Mouse (Mus musculus) liver, embryonic 14.5 days (tissue): ENCODE measurements at regions not wholly inside any gene's neighbourhood (a gene's known extent, or its start where the extent isn't known, plus 50 kb on each side); places are given as distances from the start of the nearest gene placed in this dataset.

Experiments used
- ATAC-seq: fragments of 200-750 bp; cut with Nextera tagmentation; 2 replicates; pipeline ENCODE4 v1.8.0; 2017; ENCODE audit warnings: moderate number of reproducible peaks, mild to moderate bottlenecking, moderate library complexity; ENCODE audit not compliant: insufficient read depth
- DNase-seq, 3 experiments: peaks; one replicate each; pipeline ENCODE4 v3.0.0-alpha.2; 2012 to 2013; ENCODE audit warnings: low read depth in 3 of 3, low spot score in 3 of 3
- H3K27ac ChIP-seq: fragments of 300-500 bp; sonication (generic); 2 replicates; pipeline ENCODE4 v1.5.1; 2014; ENCODE audit warnings: moderate library complexity, mild to moderate bottlenecking, control low read depth, inconsistent platforms
- H3K27me3 ChIP-seq: fragments of 300-500 bp; sonication (generic); 2 replicates; pipeline ENCODE4 v1.6.1; 2014; ENCODE audit warnings: mild to moderate bottlenecking, low read length, moderate library complexity; ENCODE audit not compliant: control insufficient read depth, insufficient read depth
- H3K36me3 ChIP-seq: fragments of 300-500 bp; sonication (generic); replicated peaks from 2 replicates; pipeline ENCODE4 v1.6.1; 2014; ENCODE audit warnings: low read depth; ENCODE audit not compliant: control insufficient read depth, insufficient read depth
- H3K4me1 ChIP-seq, 2 experiments: fragments of 200-500 bp in 1 of 2; fragments of 300-500 bp in 1 of 2; sonication (generic) in 1 of 2; replicated peaks; 2 replicates each; pipeline ENCODE4 v1.6.1; 2012 to 2014; ENCODE audit warnings: antibody characterized with exemption in 1 of 2, inconsistent platforms in 1 of 2, low read length in 1 of 2; ENCODE audit not compliant: control insufficient read depth in 2 of 2, insufficient read depth in 2 of 2
- H3K4me2 ChIP-seq: fragments of 300-500 bp; sonication (generic); 2 replicates; pipeline ENCODE4 v1.6.1; 2014; ENCODE audit warnings: low read depth, mild to moderate bottlenecking, control low read depth, moderate library complexity
- H3K4me3 ChIP-seq, 2 experiments: fragments of 200-500 bp in 1 of 2; fragments of 300-500 bp in 1 of 2; sonication (generic) in 1 of 2; 2 replicates each; pipeline ENCODE4 v1.5.1; 2012 to 2014; ENCODE audit warnings: low read depth in 2 of 2, low read length in 2 of 2, mild to moderate bottlenecking in 2 of 2, control low read depth in 1 of 2, inconsistent platforms in 1 of 2, moderate library complexity in 1 of 2; ENCODE audit not compliant: insufficient read depth in 1 of 2
- H3K9ac ChIP-seq: fragments of 300-500 bp; sonication (generic); replicated peaks from 2 replicates; pipeline ENCODE4 v1.6.1; 2014; ENCODE audit warnings: mild to moderate bottlenecking, control low read depth, moderate library complexity
- H3K9me3 ChIP-seq: fragments of 300-500 bp; sonication (generic); 2 replicates; pipeline ENCODE4 v1.6.1; 2016; ENCODE audit warnings: low read length, mixed read lengths; ENCODE audit not compliant: control insufficient read depth
- CTCF ChIP-seq: IDR thresholded peaks from 2 replicates; pipeline ENCODE4 v1.5.1; 2016; ENCODE audit warnings: antibody characterized with exemption, low read depth, control low read depth
- EP300 ChIP-seq: IDR thresholded peaks from 2 replicates; pipeline ENCODE4 v1.6.1; 2016; ENCODE audit warnings: antibody characterized with exemption, low read depth
- WGBS: fragments of 180-500 bp; shearing (Covaris S2); extraction: QIAGEN DNeasy Blood & Tissue Kit; methylation state at CpG from one replicate; pipeline ENCODE4 v1.1.7; 2014; ENCODE audit not compliant: insufficient replicate concordance; 5-methylcytosine and 5-hydroxymethylcytosine counted together

GRCm38 (mm10) chr13:103490049-103490448 lies 155.8 kb upstream of the Mast4 start:
- Histone ChIP-seq H3K36me3 (no peaks in the 10 kb centered on the region), H3K4me3 (no peak overlapping the region), H3K27me3 (no peaks in the 10 kb centered on the region), H3K9me3 (no peaks in the 10 kb centered on the region), H3K4me2 (no peak overlapping the region), H3K27ac (no peak overlapping the region), H3K9ac (no peak overlapping the region), H3K4me1 (no peaks in the 10 kb centered on the region)
- no peak for TF ChIP-seq EP300
- no peak for TF ChIP-seq CTCF
- 70% methylated on average over 6 of the region's 6 CpGs for WGBS
- ATAC-seq (no peak), DNase-seq (no peak)

DNA sequence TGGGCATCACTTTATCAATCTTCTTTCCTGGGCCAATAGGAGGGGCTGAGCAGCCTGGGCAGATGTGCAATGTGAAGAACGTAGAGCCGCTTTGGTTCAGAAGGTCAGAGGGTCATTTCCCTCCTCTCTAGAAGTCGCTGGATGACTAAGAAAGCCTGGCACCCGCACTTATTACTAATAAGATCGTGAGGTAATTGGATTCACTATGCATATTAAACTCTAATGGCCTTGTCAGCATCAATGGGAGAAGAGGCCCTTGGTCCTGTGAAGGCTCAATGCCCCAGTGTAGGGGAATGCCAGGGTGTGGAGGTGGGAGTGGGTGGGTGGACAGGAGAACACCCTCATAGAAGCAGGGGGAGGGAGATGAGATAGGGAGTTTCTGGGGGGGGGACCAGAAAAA lies 149.8 kb upstream of the Mast4 start:
- Histone ChIP-seq H3K9me3 (no peaks in the 10 kb centered on the region), H3K4me2 (no peak overlapping the region), H3K4me3 (no peak overlapping the region), H3K36me3 (no peaks in the 10 kb centered on the region), H3K9ac (no peak overlapping the region), H3K27me3 (no peaks in the 10 kb centered on the region), H3K27ac (no peak overlapping the region), H3K4me1 (no peaks in the 10 kb centered on the region)
- ATAC-seq (no peak), DNase-seq (no peak)
- TF ChIP-seq CTCF: no peak
- no peak for TF ChIP-seq EP300
- WGBS: 57% methylated on average over 5 of the region's 5 CpGs

DNA sequence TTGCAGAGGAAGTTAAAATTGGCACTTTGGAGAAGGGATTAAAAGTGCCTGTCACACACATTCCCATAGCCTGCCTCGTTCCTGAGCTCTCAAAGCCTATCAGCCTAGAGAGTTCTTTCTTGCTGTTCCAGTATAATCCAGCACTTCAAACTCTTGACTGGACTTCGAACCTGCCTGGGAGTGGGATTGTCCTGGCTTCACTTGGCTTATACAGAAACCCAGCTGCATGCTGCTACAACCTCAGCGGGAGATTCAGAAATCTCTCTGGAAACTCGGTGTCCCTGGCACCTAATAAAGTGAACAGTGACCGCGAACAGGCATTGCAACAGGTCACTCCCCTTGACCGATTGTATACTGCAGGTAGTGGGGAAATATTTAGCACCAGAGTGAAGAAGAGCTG lies 149.1 kb upstream of the Mast4 start:
- Histone ChIP-seq H3K36me3 (no peaks in the 10 kb centered on the region), H3K9ac (no peak overlapping the region), H3K4me3 (no peak overlapping the region), H3K4me2 (no peak overlapping the region), H3K9me3 (no peaks in the 10 kb centered on the region), H3K27ac (no peak overlapping the region), H3K27me3 (no peaks in the 10 kb centered on the region), H3K4me1 (no peaks in the 10 kb centered on the region)
- DNase-seq (no peak), ATAC-seq (no peak)
- WGBS: 63% methylated on average over 7 of the region's 7 CpGs
- TF ChIP-seq EP300 (no peak), CTCF (no peak)

DNA sequence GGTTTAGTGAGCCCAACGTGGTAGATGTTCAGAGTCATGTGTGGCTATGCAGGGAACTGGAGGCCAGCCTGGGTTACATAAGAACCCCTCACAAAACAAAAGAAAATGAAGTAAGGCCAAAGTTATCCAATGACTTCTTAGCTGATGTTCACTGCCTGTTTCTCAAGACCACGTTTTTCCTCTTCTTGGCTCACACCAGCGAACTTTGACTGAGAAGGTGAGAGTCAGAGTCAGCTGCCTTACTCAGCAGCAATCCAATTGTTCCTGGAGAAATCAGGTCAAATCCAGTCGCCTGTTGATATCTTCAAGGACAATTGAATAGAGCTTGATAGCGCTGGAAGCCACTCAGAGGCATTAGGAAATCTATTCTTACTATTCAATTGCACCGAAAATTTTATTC lies 142.0 kb upstream of the Mast4 start:
- Histone ChIP-seq H3K36me3 (no peaks in the 10 kb centered on the region), H3K9ac (no peak overlapping the region), H3K4me3 (no peak overlapping the region), H3K4me1 (no peaks in the 10 kb centered on the region), H3K27ac (no peak overlapping the region), H3K4me2 (no peak overlapping the region), H3K27me3 (no peaks in the 10 kb centered on the region), H3K9me3 (no peaks in the 10 kb centered on the region)
- no peak for DNase-seq
- ATAC-seq: no peak
- WGBS: 40% methylated on average over 6 of the region's 6 CpGs
- no peak for TF ChIP-seq EP300
- no peak for TF ChIP-seq CTCF

GRCm38 (mm10) chr13:103472216-103472615 lies 137.9 kb upstream of the Mast4 start:
- 51% methylated on average over 6 of the region's 6 CpGs for WGBS
- DNase-seq (no peak), ATAC-seq (no peak)
- Histone ChIP-seq H3K9me3 (no peaks in the 10 kb centered on the region), H3K4me2 (no peak overlapping the region), H3K4me3 (no peak overlapping the region), H3K27me3 (no peaks in the 10 kb centered on the region), H3K36me3 (no peaks in the 10 kb centered on the region), H3K9ac (no peak overlapping the region), H3K27ac (no peak overlapping the region), H3K4me1 (no peaks in the 10 kb centered on the region)
- no peak for TF ChIP-seq EP300
- TF ChIP-seq CTCF: no peak
